Mouse (Mus musculus) embryo, embryonic 10.5 days (tissue): Measurements from ENCODE around the gene Taf3.

Experiments used
- DNase-seq: peaks from one replicate; pipeline ENCODE4 v3.0.0-alpha.2; 2015; ENCODE audit warnings: low spot score

Gene Taf3

DNA sequence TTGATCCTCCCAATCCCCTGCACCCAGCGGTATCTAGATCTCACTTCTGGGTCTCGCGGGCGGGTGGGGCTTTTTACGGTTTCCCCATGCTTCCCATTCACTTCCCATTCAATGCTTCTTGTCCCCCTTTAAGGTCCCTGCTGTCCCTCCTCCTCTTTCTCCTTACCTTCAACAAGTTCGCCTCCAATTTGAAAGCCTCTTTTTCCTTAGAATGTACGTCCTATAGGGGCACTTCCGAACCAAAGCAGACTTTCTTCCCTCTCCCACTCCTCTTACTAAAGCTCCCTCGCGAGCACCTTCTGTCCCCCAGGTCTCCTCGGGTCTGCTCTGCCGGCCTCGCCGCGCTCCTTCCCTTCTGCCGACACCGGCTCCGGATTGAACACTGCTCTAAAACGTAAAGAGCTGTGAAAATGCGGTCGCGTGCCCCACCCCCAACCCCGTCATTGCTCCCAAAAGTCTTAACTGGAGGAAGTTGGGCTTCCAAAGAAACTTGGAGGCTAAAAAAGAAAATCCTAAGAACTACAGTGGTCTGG is 158.7 kb downstream of the Taf3 start, which contains the start of gene Gata3:
Gene Gata3, minus strand, starts transcription at position 384 of the 533 bp plus-strand sequence.
- DNase-seq = peak; percentile 45

- peak; percentile 74 for DNase-seq
Measured at GRCm38 (mm10) chr2:9888913-9889650, 159.3 kb downstream of the Taf3 start, which contains the start of gene 9230102O04Rik. 9230102O04Rik (minus strand) TSS chr2:9889540.

DNA sequence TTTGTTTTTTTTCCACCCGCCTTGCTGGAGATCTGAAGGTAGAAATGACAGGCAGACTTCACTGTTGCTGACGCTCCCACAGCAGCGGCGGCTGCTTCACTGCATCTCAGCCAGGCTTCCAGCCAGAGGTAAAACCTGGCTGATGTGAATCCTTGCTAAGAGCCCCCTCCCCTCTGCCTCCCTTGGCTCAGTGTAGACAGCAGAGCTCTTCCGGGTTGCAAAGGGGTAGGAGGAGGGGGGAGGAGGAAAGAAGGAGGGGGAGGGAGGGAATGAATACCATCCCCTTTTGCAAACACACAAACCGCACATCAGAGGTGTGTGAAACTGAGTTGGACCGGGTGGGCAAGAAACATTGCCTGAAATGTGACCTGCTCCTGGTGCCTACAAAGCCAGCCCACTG is 160.8 kb downstream of the Taf3 start:
- DNase-seq = peak; percentile 40

DNA sequence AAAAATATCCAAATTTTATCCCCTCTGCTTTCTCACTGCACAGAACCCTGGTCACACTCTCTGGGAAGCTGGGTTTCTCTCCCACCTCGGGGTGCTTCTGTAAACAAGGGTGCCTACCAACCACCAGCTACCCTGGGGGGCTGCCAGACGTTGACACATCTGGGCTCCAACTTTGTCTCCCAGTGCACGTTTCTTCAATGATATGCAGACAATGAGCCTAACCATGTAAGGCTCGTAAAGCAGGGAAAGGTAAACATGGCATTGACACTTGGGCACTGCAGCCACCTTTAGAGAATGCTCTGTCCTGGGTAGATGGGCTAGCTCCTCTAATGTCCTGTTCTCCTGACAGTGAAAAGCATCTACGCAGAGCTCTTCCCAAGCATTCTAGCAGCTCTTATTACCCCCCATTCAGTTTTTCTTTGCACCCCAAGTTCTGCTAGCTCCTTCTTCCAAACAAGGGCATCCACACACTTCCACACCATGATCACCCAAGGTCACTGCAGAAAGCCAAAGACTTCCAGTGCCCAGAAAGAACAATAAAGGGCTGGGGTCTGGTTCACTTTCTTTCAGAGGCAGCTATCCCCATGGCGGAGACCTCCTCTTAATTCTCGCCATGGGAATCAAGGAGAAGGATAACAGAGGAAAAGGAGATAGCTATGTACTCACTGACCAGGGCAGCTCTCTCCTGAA is 161.3 kb downstream of the Taf3 start:
- DNase-seq = no peak

DNA sequence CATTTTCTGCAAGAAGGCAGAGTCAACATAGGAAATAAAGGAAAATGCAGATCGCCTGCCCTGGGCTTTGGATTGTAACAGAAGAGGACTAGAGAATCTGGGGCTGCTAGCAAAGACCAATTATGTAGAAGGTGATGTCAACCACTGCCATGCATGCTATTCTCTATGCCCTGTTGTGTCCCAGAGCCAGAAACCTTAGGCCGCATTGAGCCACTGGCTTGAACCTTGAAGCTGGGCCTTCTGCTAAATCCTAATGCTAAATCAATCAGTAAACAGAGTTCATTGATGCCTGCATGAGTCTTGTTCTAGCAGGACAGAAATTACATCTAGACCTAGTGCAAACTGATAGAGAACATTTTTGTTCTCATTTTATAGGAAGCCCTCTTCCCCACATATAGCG is 162.4 kb downstream of the Taf3 start:
- peak; percentile 34 for DNase-seq

- peak; percentile 39 for DNase-seq
Measured at GRCm38 (mm10) chr2:9885217-9885770, 163.1 kb downstream of the Taf3 start.

- DNase-seq = peak; percentile 53
Measured at GRCm38 (mm10) chr2:9884533-9885216, 163.7 kb downstream of the Taf3 start.

DNA sequence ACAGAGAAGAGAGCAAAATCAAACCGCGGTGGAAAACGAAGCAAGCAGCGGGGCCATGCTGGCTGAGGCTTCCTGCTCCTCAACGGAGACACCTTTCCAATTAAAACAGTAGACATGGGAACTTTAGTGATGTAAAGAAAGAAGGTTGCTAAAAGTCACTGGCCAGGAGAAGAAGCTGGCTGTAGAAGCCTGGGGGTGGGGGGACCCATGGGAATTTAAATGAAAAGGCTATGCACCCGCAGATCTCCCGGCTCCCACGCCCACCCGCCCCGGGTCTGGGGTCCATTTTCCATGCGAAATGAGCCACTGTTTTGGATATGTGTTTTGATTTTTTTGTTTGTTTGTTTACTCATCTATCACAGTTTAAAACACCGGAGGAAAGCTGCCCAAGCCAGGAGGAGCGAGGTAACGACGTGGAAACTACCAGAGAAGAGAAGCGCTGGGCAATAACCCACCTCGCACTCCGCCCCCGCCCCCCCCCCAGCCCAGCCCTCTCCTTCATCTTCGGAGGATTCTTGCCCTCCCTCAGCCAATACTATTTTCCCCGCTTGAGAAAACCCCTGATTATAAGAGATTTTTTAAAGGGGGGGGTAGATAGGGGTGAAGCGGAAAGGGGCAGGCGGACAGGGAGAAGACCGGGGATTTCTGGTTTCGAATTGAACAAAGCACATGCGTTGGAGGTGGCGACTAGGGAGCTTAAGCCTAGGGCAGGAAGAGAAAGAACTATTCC is 164.4 kb downstream of the Taf3 start:
- DNase-seq = no peak

DNA sequence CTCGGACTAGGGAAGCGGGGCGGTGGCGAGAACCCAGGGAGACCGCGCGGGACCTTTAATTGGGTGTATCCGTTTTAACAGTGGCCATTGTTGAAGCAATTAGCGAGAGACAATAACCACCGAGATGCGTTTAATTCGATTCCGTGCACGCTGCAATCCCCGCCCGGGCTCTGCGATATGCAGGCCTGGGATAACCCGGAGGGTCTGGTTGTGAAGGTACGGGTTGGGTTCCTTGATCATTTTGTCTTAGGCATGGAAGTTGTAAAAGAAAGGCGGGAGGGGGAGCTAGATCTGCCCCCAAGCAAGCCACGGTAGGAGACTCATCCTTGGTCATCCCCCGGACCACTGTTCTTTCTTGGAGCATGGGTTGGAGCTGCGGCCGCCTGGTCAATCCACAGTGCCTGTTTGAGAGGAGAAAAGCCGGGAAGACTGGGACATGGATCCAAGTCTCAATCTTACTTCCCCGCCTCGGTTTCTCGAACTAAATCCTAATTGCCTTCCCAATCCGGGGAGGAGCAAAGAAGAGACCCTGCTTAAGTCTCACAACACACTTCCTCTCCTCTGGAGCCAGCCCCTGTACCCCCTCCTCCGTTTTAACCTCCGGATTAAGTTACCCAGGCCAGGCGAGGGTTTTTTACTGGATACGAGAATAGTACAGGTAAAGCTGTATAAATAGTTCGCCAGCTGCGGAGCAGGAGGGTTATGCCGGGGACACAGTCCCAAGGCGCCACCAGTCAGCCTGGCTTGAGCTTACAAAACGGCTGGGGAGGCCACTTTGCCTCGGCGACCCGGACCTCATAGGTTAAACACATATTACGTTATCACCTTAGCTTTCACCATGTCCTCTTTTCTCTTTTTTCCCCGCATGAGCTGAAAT is 165.2 kb downstream of the Taf3 start:
- peak; percentile 68 for DNase-seq

DNA sequence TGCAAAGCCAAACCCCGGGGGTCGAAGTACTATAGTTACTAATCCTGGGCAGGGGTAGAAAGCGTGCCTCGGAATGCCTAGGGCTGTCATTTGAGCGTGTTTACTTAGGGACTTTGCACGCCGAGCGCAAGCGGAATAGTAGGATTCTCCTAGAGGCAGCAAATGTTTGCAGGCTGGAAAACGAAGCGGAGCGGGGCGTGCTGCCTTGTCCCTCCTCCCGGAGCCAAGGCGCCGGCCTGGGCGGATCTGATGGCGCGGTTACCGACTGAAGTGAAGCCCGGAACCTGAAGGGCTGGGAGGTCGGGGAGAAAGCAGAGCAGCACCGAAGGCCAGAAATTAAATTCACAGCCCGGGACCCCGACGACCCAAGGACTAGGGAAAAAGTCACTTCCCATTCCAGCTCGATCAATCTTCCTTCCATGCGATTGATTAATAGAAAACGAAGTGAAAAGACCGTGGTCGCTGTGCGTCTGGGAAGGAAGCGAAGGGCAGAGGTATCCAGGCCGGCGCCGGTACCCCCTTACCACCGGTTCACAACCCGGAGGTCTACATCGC is 165.9 kb downstream of the Taf3 start:
- peak; percentile 61 for DNase-seq

- DNase-seq = peak; percentile 65
Measured at GRCm38 (mm10) chr2:9881611-9882023, 166.8 kb downstream of the Taf3 start.

GRCm38 (mm10) chr2:9881051-9881591 is 167.3 kb downstream of the Taf3 start, which contains the start of gene 4930412O13Rik:
4930412O13Rik (plus strand) TSS chr2:9881252.
- DNase-seq = peak; percentile 80

- DNase-seq = no peak
Measured at GRCm38 (mm10) chr2:9880271-9880670, 168.1 kb downstream of the Taf3 start.

GRCm38 (mm10) chr2:9879493-9879892 is 168.9 kb downstream of the Taf3 start:
- DNase-seq = peak; percentile 99

DNA sequence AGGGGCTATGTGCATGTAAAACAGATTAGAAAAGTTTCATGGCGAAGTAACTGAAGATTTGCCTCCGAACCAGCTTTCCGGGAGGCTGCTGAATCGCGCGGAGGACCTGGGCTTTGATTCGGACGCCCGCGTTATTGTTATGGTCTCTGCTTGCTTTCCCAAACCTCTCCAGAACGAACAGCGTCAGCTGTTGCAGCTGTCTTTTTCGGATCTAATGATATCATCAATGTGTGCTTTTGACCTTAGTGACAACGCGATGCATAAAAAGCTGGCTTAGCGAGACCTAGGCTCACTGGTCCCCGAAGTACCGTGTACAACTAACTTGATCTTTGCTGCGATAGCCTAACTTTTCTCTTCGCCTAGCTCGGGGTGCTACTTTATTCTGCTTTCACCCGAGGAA is 169.3 kb downstream of the Taf3 start:
- peak; percentile 75 for DNase-seq

- DNase-seq = peak; percentile 84
Measured at GRCm38 (mm10) chr2:9878564-9879081, 169.8 kb downstream of the Taf3 start.

GRCm38 (mm10) chr2:9877966-9878563 is 170.3 kb downstream of the Taf3 start:
- no peak for DNase-seq

DNA sequence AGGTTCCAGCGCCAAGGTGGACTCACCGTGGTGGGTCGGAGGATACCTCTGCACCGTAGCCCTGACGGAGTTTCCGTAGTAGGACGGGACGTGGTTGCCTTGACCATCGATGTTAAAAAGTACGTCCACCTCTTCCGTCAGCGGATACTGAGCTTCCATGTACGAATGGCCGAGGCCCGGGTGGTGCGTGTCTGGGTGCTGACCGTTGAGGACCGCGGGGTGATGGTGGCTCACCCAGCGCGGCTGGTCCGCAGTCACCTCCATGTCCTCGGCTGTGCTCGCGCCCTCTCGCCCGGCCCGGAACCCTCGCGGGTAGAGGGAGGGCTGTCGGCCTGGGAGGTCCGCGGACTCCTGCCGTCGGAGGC is 171.1 kb downstream of the Taf3 start:
- peak; percentile 51 for DNase-seq
